Mouse (Mus musculus) bone marrow, adult 2 months (tissue): ENCODE measurements around the gene Ccdc170. TPM values are rescaled to one million over a fixed set of nuclear protein-coding genes. Genes with fewer than 3 reads are reported as not detected.

Experiments used
- H3K27ac ChIP-seq: fragments of 200-500 bp; 2 replicates; pipeline ENCODE4 v1.5.1; 2012; ENCODE audit warnings: low read depth, mild to moderate bottlenecking, control low read depth, inconsistent platforms, low read length; ENCODE audit not compliant: control insufficient read depth, poor library complexity, insufficient read depth
- H3K4me1 ChIP-seq: fragments of 200-500 bp; 2 replicates; pipeline ENCODE4 v1.6.1; 2011; ENCODE audit warnings: low read length; ENCODE audit not compliant: control insufficient read depth, insufficient read depth
- H3K4me3 ChIP-seq: fragments of 200-500 bp; replicated peaks from 2 replicates; pipeline ENCODE3; 2011; ENCODE audit warnings: mild to moderate bottlenecking, low read depth, low read length, control low read depth; ENCODE audit not compliant: control insufficient read depth
- CTCF ChIP-seq: fragments of 200-500 bp; IDR thresholded peaks from 2 replicates; pipeline ENCODE4 v1.5.1; 2011; ENCODE audit warnings: low read length, control low read depth; ENCODE audit not compliant: control insufficient read depth, insufficient read depth
- POLR2A ChIP-seq: fragments of 200-500 bp; IDR thresholded peaks from 2 replicates; pipeline ENCODE4 v1.6.1; 2011; ENCODE audit warnings: low read depth, mild to moderate bottlenecking, control low read depth, low read length, borderline replicate concordance; ENCODE audit not compliant: control insufficient read depth
- WGBS: fragments of 180-500 bp; shearing (Covaris S2); methylation state at CpG from one replicate; pipeline ENCODE4 v1.1.7; 2018; 5-methylcytosine and 5-hydroxymethylcytosine counted together
- polyA plus RNA-seq: library from polyadenylated mRNA; stranded (reverse); fragments of >200 nt; gene quantifications from 2 replicates; pipeline ENCODE4 v1.2.4, GENCODE M21; 2011; ENCODE audit warnings: low replicate concordance; ENCODE audit not compliant: missing spikeins, insufficient read depth, insufficient read length

The Ccdc170 gene
- polyA plus RNA-seq, 1 experiment = 0.45 TPM

DNA sequence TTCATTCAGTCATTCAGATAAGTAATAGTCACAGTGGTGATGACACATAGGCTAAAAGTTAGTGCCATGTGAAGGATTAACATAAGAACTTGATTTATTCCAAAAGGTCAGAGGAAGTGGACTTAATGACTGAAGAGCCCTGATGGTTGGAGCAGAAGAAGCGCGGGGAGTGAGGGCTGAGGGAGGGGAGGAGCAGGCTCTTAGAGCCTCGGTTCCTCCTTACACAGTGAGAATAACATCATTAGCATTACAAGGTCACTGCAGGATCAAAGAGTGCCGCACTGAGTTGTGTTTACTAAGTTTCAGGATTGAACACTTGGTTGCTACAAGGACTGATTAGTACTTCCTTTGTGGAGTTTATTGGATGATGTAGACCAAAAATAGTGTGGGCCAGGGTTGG lies 10.6 kb downstream of the Ccdc170 start:
- Histone ChIP-seq H3K4me3 (no peak overlapping the region), H3K27ac (no peak overlapping the region), H3K4me1 (no peaks in the 10 kb centered on the region; the same call in 1 of the 2 replicates)
- 66% methylated on average over 4 of the region's 4 CpGs for WGBS
- TF ChIP-seq POLR2A (no peak), CTCF (no peak)

DNA sequence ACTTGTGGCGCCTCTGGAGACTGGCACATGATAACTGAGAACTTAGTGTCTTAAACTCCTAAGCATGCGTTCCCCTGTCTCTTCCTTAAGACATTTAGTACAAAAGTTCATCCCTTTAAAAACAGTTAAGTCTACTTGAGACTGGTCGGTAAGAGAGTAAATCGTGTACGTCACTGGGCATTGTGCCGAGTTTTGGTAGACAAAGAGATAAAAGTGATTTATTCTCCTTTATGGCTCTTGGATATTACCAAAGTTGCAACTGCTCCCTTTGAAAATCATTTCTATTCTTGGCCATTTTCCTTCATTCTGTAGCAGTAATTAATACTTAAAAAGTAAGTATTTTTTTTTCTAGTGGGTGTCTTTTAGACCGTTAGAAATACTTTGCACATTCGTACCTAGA lies 20.9 kb downstream of the Ccdc170 start:
- Histone ChIP-seq H3K4me1 (no peaks in the 10 kb centered on the region), H3K4me3 (no peak overlapping the region), H3K27ac (no peak overlapping the region)
- 80% methylated on average over 8 of the region's 8 CpGs for WGBS
- TF ChIP-seq CTCF (no peak), POLR2A (no peak)

DNA sequence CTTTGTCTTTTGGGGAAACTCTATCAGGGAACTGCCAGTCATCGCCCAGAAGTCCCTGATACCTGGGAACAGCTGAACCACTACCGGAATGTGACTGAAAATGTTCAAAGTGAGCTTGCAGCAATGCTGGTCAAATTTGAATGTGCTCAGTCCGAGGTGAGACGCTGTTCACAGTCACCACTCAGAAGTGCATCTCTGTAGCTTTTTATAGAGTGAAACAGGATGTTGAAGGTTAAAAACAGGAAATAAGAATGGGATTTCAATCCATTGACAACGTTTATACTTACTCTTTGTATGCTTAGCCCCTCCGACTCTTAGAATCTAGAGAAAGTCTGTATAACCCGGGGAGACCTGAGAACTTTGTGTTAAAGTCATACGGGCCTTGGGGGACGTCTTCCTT lies 30.4 kb downstream of the Ccdc170 start:
- Histone ChIP-seq H3K4me1 (no peaks in the 10 kb centered on the region; the same call in 1 of the 2 replicates), H3K27ac (no peak overlapping the region), H3K4me3 (no peak overlapping the region)
- no peak for TF ChIP-seq POLR2A
- TF ChIP-seq CTCF = no peak
- WGBS = 27% methylated on average over 9 of the region's 9 CpGs

DNA sequence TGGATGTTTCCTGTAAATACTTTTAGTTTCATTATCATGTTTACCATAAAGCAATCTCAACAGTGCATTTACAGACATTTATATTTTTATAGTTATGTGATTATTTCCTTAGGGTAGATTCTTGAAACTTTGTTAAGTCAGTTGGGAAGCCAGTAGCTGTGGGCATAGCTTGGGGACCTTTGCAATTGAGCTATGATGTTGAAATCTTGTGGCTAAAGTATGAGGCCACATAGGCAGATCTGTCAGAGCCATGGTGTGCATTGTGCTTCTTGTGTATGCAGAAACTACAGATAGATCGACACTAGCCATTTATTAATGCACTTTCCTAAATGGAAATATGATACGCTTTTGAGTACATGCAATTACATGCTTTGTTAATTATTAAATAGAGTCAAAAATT lies 35.3 kb downstream of the Ccdc170 start:
- Histone ChIP-seq H3K27ac (no peak overlapping the region), H3K4me3 (no peak overlapping the region), H3K4me1 (no peaks in the 10 kb centered on the region; the same call in none of the 2 replicates)
- WGBS = 35% methylated on average over 2 of the region's 2 CpGs
- no peak for TF ChIP-seq POLR2A
- TF ChIP-seq CTCF = no peak

DNA sequence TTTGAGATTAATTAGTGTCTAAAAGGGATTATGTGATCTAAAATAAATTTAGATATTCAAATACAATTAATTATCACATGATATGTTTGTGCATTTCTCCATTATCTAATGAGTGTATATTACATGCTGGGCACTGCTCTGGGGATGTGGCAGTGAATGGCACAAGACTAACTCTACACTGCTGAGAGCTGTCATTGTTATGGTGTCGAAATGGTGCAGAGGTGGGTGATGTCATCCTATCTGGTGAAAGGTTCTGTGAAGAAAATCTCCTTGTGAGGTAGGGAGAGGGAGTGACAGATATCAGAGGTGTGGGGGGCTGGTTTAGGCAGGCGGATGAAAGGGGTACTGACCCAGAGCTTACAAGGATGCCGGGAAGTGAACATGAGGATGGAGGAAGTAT lies 37.3 kb downstream of the Ccdc170 start:
- Histone ChIP-seq H3K4me3 (no peak overlapping the region), H3K27ac (no peak overlapping the region), H3K4me1 (peaks cover 1% of the 10 kb centered on the region)
- TF ChIP-seq POLR2A (no peak), CTCF (no peak)
- 56% methylated on average over 3 of the region's 3 CpGs for WGBS

DNA sequence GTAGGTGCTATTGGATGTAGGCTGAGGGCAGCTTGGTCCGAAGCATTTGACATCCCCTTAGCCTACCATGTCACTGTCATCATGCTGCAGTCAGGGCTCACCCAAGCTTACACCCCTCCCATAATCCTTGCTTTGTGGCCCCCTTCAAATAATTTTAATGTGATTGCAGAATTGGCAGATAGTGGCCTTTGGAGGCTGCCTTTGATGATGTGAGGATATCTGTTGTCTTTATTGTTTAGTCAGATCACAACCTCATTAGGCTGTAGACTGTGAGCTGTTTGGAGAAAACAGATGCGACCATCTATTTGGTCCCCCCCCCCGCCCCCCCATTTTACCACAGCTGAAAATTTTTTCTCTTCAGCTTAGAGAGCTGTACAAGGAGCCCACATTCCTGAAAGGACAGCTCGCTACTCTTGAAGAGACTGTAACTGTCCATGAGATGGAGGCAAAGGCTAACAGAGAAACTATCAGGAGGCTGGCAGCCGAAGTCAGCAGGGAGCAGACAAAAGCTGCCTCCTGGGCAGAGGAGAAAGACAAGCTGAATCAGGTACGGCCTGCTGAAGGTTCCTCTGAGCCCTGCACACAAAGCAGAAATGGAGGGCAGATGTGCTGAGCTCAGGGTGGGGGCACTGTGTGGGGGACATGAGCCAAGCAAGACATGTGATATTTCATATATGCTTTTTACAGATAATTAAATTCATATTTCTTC lies 38.2 kb downstream of the Ccdc170 start:
- TF ChIP-seq CTCF = no peak
- no peak for TF ChIP-seq POLR2A
- 68% methylated on average over 6 of the region's 6 CpGs for WGBS

DNA sequence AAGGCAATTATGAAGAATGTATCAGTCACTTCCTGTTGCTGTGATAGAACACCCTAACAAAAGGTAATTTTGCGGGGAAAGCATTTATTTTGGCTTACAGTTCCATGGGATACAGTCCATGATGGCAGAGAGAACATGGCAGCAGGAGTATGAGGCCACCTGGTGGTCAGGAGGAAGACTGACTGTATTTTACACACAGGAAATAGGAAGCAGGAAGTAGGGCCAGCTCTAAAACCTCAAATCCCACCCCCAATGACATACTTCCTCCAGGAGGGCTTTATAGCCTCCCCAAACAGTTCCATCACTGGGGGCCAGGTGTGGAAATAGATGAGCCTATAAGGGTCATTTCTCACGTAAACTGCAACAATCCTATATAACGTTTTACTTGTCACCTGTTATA lies 39.8 kb downstream of the Ccdc170 start:
- TF ChIP-seq POLR2A = no peak
- TF ChIP-seq CTCF = no peak
- Histone ChIP-seq H3K4me1 (peaks cover 1% of the 10 kb centered on the region), H3K27ac (no peak overlapping the region), H3K4me3 (no peak overlapping the region)
- 83% methylated on average over 3 of the region's 3 CpGs for WGBS

More for the DNA sequence above, 38.2 kb downstream of the Ccdc170 start:
- H3K4me3 ChIP-seq = no peak overlapping the region
- H3K4me1 ChIP-seq = peaks cover 1% of the 10 kb centered on the region
- no peak overlapping the region for H3K27ac ChIP-seq

DNA sequence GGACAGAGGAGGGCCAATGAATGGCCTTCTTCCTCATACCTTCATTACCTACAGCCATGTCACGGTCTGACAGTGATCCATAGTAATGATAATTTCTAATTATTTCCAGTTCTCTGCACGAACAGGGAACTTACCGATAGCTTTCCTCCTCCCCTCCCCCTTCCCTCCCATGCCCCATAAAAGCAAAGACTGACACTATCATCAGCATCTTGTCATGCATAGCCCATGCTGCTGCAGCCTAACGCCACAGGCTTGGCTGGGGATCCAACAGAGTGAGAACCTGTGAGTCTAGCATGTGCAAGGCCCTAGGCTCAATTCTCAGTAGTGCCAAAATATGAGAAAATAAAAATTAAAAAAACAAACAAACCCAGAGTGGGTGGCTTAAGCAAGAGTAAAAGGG lies 40.8 kb downstream of the Ccdc170 start:
- Histone ChIP-seq H3K4me3 (no peak overlapping the region), H3K27ac (no peak overlapping the region), H3K4me1 (peaks cover 1% of the 10 kb centered on the region)
- 32% methylated on average over 4 of the region's 4 CpGs for WGBS
- TF ChIP-seq POLR2A = no peak
- TF ChIP-seq CTCF = no peak

DNA sequence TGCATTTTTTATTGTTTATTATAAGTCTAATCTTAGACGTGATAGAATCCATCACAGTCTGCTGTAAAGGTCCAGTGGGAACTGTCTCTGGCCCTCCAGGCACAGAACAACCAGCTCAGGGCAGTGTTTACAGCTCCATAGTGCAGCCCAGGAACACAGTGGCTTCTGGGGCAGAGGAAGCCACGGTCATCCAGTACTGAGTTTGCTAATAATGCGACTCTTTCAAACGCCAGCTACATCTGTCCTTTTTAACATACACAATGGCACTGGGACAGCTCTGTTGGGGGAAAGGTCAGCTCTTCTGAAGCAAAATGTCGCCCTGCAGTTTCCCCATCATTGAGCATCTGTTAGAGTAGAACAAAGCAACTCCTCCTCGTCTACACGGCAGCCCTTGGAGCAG lies 45.7 kb downstream of the Ccdc170 start:
- WGBS = 66% methylated on average over 7 of the region's 7 CpGs
- no peak overlapping the region for H3K4me3 ChIP-seq
- no peak overlapping the region for H3K27ac ChIP-seq
- H3K4me1 ChIP-seq = peaks cover 1% of the 10 kb centered on the region; the same call in 1 of the 2 replicates
- TF ChIP-seq CTCF = no peak
- TF ChIP-seq POLR2A = no peak
